Mouse (Mus musculus) CD4-positive, CD25-positive, alpha-beta regulatory T cell, adult 4 months (primary cell): Measurements from ENCODE around the gene Atp6v0a2. TPM values are rescaled to one million over a fixed set of nuclear protein-coding genes. Genes with fewer than 3 reads are reported as not detected.
A peak's percentile ranks its signal among the peaks of the same experiment; 100 is the strongest.

Source experiments
- ATAC-seq: one replicate; pipeline ENCODE4 v1.8.0; 2017
- polyA plus RNA-seq, 2 experiments: library from polyadenylated mRNA; unstranded; fragments of 100-300 nt; shearing (Covaris generic); gene quantifications; one replicate each; pipeline ENCODE4 v1.2.1; 2017

Atp6v0a2 gene
- polyA plus RNA-seq, 2 experiments from 2014 or later: 31.0 to 57.7 TPM

DNA sequence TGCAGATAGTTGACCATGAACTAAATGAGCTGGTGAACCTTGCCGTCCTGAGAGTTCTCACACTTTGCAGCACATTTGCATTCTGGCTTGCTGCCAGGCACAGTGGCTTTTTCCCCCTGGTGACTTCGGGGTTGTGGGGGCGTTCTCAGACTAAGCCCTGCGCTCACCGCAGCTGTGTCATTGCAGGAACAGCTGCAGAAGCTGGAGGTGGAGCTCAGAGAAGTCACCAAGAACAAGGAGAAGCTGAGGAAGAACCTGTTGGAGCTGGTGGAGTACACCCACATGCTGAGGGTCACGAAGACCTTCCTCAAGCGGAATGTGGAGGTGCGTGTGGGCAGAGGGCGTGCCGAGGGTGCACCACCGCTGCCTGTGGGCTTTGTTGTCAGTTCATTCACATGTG is 8.9 kb downstream of the Atp6v0a2 start:
- peak; percentile 79 for ATAC-seq

DNA sequence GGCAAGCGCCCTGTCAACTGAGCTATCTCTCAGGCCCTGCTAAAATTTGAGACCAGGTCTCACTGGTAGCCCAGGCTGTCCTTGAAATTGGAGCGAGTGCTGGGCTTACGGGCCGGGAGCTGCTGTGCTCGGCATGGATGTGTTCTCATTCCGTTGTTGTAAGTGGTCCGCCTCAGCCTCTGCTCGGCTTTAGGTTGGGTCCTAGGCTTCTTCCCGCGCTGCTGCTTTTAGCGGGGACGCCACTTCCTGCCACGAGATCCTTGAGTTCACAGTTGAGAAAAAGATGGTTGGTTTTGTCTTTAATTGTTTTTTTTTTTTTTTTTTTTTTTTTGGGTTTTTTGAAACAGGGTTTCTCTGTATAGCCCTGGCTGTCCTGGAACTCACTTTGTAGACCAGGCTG is 9.5 kb downstream of the Atp6v0a2 start:
- no peak for ATAC-seq

DNA sequence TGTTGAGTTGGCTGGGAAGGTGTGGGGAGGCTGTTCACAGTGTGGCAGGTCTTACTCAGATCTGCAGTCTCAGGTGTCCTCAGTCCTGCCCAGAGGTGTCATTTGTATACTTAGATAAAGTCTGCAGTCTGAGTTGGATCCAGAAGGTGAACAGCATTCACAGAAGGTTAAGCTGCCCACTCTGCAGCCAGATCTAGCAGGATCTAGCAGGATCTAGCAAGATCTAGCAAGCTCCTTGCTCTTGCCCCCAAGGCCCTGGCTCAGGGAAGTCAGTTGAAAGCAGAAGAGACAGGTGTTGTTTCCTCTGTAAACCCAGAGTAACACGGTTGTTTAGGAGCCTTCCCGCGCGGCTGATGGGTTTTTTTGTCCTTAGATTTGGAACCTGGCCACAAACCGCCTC is 85.4 kb downstream of the Atp6v0a2 start:
- ATAC-seq: no peak

DNA sequence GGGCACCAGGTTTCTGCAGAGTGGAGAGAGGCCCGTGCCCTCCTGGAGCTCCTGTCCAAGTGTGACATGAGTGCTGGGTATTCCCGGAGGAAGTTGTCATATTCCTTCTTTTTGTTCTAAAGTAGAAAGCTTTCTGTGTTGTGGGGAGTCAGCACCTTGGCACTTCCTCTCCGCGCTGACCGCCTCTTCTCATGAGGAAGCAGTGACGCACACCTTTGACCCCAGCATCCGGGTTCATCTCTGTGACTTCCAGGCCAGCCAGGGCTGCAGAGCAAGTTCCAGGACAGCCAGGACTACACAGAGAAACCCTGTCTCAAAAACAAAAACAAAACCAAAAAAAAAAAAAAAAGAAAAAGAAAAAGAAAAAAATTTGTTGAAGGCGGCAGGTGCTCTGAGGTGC is 86.8 kb downstream of the Atp6v0a2 start:
- no peak for ATAC-seq

DNA sequence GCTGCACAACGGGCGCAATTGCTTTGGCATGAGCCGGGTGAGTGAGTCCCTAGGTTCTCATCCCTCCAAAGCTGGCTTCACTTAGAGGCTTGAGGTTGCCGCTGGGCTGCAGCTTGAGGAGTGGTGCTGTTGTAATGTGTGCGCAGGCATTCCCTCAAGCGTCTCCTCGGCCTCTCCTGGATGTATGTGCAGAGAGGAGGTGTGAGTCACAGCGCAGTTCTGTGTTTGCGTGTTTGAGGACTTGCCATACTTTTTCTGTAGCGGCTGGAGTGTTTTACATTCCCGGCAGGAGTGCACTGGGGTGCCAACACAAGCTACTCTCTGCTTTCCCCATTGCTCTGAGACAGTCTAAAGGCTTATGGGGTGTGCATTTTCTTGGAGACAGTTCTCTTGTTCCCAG is 89.6 kb downstream of the Atp6v0a2 start:
- no peak for ATAC-seq

DNA sequence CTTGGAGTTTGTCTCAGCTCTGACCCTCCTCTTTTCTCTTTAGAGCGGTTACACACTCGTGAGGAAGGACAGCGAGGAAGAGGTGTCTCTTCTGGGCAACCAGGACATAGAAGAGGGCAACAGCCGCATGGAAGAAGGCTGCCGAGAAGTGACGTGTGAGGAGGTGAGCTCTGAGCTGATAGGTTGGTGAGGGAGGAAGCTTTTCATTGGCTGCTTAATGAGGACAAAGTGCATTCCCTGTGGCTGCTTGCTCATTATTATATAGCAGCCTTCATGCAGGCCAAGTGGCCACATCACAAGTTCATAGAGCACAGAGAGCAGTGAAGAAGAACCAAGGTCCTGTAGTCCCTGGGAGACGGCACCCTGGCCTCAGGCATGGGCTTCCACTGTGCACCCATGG is 90.0 kb downstream of the Atp6v0a2 start:
- no peak for ATAC-seq

DNA sequence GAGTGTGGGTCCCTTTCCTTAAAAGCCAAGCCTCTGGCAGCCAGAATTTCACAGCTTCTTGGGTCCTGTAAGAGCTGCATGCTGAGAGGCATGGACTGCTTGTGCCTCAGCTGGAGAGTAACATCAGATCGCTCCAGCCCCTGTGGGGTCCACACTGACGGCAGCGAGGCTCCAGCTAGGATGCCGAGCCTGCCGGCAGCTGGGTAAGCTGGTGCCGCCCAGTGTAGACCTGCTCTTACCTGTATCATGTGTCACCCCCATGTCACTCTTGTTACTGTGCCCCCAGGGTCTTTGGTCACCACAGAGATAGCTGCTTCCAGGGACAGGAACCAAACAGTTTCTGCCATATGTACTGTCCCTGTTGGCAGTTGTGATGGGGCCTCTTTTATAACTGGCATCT is 94.7 kb downstream of the Atp6v0a2 start:
- no peak for ATAC-seq

DNA sequence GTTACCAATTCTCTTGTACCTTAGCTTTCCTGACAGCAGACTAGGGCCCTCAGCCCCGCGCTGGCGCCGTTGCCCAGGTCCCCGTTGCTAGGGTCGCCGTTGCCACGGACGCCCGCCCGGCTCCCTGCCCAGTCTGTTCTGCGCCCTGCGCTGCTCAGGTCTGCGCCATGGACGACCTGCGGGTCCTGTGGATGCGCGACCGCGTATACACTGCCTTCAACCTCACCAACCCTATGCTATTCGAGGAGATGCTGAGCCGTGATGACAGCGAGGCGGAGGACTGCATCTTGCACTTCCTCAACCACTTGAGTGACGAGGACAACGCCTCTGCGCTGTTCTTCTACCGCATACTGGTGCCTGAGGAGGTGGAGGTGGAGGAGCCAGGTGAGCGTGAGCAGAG is 96.6 kb downstream of the Atp6v0a2 start, which contains the start of gene Dnah10:
Dnah10 (plus strand) TSS at position 89 of the 400 bp plus-strand sequence.
- ATAC-seq: no peak

DNA sequence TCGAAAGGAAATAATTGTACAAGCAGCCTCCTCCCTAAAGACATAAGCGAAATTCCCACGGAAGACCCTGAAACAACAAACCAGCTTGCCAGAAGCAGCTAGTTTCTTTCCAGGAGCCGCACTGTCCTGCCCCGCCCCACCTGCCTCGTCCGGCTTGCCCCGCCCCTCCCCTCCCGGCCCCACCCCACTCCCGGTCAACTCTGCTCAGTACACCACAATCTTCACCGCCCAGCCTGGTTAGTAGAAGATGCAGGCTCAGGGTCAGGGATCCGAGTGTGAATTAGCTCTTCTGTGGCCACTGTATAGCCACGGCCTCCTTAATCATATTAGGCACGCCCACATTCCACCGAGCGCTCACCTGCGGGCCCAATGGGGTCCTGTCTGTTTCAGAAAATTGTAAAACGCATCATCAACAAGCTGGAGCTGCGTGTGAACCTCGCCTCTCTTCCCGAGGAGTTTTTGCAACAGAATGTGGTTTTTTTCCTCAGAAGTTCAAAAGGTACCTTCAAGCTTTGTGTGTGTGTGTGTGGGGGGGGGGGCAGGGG is 101.4 kb downstream of the Atp6v0a2 start:
- ATAC-seq: no peak

DNA sequence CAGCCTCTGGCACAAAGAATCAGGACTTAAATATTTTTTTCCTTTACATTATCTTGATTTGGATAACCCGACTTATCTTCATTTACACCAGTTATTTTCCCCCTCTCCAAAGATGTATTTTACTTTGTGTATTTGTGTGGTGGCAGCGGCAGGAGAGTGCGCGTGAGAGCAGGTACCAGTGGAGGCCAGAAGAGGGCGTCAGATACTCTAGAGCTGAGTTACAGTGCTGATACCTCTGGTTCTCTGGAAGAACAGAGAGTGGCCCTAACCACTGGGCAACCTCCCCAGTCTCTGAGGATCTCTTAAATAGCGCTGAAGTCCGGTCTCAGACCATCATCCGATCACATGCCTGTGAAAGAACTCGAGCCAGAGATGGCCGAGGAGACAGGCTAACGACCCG is 105.6 kb downstream of the Atp6v0a2 start:
- no peak for ATAC-seq

DNA sequence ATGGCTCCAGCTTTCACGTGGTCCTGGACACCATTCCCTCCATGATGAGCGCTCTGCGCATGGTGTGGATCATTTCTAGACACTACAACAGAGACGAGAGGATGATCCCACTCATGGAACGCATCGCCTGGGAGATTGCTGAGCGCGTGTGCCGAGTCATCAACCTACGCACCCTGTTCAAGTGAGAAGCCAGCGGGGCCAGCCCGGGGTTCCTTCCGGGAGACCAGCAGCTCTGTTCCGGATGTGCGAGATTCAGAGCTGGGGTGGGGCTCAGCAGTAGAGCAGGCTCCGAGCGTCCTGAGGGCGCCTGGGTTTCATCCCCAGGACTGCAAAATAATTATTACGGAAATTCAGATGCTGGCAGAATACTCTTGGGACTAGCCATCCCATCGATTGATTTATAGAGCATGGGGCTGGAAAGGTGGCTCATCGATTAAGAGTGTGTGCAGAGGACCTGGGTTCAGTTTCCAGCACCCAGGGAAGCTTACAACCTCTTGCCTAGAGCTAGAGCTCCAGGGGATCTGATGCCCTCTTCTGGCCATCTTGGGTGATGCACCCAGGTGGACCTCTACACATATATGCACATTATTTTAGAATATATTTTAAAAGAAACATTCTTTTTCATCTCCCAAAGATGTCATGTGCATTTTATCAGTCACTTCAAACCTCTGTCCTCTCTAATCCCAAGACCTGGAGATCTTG is 113.7 kb downstream of the Atp6v0a2 start:
- no peak for ATAC-seq

DNA sequence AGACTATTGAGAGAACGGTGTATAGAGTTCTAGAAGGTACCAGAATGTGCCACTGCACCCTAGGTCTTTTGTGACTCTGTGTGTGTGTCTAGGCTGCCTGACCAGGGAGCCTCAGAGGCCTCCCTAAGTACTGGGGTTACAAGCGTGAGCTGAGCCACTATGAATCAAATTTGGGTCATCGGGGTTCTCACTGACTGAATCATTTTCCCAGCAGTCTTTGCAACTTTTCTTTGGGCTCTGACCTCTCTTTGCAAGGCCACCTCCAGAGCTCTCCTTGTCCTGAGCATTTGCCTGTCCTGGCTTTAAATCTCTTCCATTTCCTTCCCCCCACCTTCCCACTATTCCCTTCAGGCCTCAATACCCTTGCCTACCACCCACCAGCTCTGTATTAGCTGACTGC is 115.5 kb downstream of the Atp6v0a2 start:
- ATAC-seq: no peak

DNA sequence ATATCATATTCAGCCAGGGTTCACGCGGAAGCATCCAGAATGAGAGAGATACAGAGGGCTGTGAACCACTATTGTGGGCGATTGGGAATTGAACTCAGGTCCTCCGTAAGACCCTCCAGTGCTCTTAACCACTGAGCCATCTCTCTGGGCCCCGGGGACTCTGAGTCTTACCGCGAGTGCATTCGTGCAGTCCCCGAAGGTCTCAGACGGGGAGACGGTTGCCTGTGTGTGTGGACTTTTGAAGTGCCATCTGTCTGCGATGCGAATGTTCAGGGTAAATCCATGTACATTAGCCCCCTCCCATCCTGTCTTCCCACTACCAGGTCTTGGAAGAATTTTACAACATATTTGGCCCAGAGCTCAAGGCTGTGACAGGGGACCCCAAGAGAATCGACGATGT is 117.8 kb downstream of the Atp6v0a2 start:
- no peak for ATAC-seq

DNA sequence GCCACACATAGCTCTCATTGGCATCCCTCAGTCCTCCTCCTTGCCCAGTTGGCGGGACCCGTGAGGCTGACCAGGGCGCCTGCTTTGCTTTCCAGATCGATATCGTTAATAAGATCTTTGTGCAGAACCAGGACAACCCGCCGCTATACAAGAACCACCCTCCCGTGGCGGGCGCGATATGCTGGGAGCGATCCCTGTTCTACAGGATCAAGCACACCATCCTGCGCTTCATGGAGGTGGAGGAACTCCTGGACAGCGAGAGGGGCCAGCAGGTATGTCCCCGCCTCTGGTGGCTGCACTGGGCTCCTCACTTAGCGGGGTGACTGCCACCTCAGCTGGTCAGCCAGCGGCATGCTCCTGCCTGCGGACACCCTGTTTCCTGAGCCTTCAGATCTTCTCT is 119.9 kb downstream of the Atp6v0a2 start:
- ATAC-seq: no peak

DNA sequence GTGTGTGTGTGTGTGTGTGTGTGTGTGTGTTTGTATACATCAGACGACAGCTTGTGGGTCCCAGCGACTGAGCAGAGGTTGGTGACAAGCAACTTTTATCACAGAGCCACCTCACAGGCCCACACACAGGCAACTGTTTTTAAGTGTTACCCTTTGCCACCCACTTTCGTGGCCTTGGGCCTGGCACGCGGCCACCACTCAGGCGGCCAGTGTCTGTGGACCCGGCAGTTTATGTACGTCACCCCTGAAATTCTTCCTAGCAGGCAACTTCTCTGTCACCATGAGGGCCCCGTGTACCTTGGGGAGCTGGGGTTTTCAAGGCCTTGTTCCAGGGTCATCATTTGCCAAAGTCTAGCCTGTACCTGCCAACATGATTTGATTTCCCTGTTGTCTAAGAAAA is 123.3 kb downstream of the Atp6v0a2 start:
- no peak for ATAC-seq

DNA sequence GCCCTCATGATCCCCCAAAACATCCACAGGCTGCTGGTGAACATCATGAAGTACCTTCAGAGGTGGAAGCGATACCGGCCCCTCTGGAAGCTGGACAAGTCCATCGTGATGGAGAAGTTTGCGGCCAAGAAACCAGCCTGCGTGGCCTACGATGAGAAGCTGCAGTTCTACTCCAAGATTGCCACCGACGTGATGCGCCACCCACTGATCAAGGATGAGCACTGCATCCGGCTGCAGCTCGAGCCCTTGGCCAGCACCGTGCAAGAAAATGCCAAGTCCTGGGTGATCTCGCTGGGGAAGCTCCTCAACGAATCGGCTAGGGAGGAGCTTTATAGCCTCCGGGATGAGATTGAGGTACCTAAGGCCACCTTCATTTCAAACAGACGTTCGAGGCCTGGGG is 132.6 kb downstream of the Atp6v0a2 start:
- ATAC-seq: no peak

DNA sequence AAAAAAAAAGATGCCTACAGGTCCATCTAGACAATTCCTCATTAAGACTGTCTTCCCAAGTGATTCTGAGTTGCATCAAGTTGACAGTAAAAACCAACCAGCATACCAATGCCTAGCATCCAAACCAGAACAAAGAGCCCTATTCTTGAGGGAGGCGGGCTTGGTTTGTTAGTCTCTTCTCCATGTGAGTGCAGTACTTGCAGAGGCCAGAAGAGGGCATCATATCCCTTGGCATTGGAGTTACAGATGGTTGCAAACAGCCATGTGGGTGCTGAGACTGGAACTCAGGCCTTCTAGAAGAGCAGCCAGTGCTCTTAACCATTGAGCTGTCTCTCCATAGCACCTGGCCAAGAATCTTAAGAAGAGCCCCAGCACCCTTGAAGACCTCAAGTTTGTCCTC is 133.4 kb downstream of the Atp6v0a2 start:
- ATAC-seq: no peak

Other genes starting within 250 kb of the Atp6v0a2 start
- gene Sbno1, start 202.6 kb upstream of the Atp6v0a2 start, polyA plus RNA-seq: 100 to 1,000 TPM; 163 to 182 TPM
- gene Kmt5a, start 188.6 kb upstream of the Atp6v0a2 start, polyA plus RNA-seq: 10 to 100 TPM; 19.8 to 19.9 TPM
- 10 to 100 TPM; 51.3 to 54.0 TPM for gene Rilpl2, start 150.2 kb upstream of the Atp6v0a2 start, polyA plus RNA-seq
- gene Snrnp35, start 145.4 kb upstream of the Atp6v0a2 start, polyA plus RNA-seq: 10 to 100 TPM in 1 of 2 experiments, 1 to 10 TPM in 1; 4.7 to 14.2 TPM
- gene Rilpl1, start 97.2 kb upstream of the Atp6v0a2 start, polyA plus RNA-seq: 1 to 10 TPM in 1 of 2 experiments, under 1 TPM in 1; 0.62 to 1.1 TPM
- 10 to 100 TPM; 35.7 to 51.2 TPM for gene Tmed2, start 87.9 kb upstream of the Atp6v0a2 start, polyA plus RNA-seq
- gene Ddx55, start 75.7 kb upstream of the Atp6v0a2 start, polyA plus RNA-seq: 10 to 100 TPM; 17.2 to 22.9 TPM
- gene Eif2b1, start 49.4 kb upstream of the Atp6v0a2 start, polyA plus RNA-seq: 10 to 100 TPM; 45.0 to 45.7 TPM
- gene Gtf2h3, start 49.4 kb upstream of the Atp6v0a2 start, polyA plus RNA-seq: 10 to 100 TPM; 57.1 to 69.8 TPM
- gene Dnah10, start 96.5 kb downstream of the Atp6v0a2 start, polyA plus RNA-seq: under 1 TPM in 1 of 2 experiments, not detected in 1; 0.10 TPM
- gene Ccdc92, start 233.8 kb downstream of the Atp6v0a2 start, polyA plus RNA-seq: 1 to 10 TPM; 3.1 to 3.7 TPM
- gene Zfp664, start 234.1 kb downstream of the Atp6v0a2 start, polyA plus RNA-seq: 10 to 100 TPM in 1 of 2 experiments, 1 to 10 TPM in 1; 8.3 to 11.2 TPM